Mouse (Mus musculus): ENCODE data around the gene Sem1. TPM values are rescaled to one million over a fixed set of nuclear protein-coding genes. Genes with fewer than 3 reads are reported as not detected.
A peak's percentile ranks its signal among the peaks of the same experiment; 100 is the strongest.
"Not testable (repeated sequence)": the region's sequence is repeated elsewhere in the genome, so short reads cannot be mapped to it uniquely, and the experiment has no call there.

The Sem1 gene
- total and polyA plus RNA-seq, 3 experiments, result 126 to 176 TPM; not detected in 1

- Histone ChIP-seq H3K27me3 (ENCODE audit: control insufficient read depth in 1 of 2, insufficient read depth in 2 of 2, low read length in 2 of 2) (no peaks in the 10 kb centered on the region), H3K4me3 (ENCODE audit: control insufficient read depth in 1 of 2, insufficient read depth in 1 of 2, low read depth in 2 of 2, low read length in 2 of 2) (no peak overlapping the region), H3K27ac (ENCODE audit: control insufficient read depth, low read depth, low read length) (peak overlapping the region; percentile 8; the same call in 1 of the 2 replicates), H3K9ac (ENCODE audit: control insufficient read depth, low read depth, low read length, poor library complexity, severe bottlenecking) (no peak overlapping the region), H3K79me2 (ENCODE audit: control insufficient read depth, insufficient read depth, low read length, poor library complexity) (no peaks in the 10 kb centered on the region), H3K9me3 (replicated peaks; ENCODE audit: insufficient read depth, low read length) (no peaks in the 10 kb centered on the region), H3K36me3 (ENCODE audit: control insufficient read depth in 1 of 2, insufficient read depth in 2 of 2, low read length in 2 of 2) (no peaks in the 10 kb centered on the region), H3K4me1 (ENCODE audit: control insufficient read depth in 1 of 2, insufficient read depth in 2 of 2, low read length in 2 of 2) (0 out of 4 replicates have a peak, but pooled peaks cover 0 to 3% of the 10 kb centered on the region in 2 experiments)
- DNase-seq (ENCODE audit: low read depth, low spot score), result peak; percentile 91
- peak; percentile 45 to 52; a peak in 3 of 4 replicates for TF ChIP-seq EP300 (IDR thresholded peaks at IDR 0.05; ENCODE audit: low read depth in 1 of 2, low read length in 2 of 2)
- 0 out of 2 replicates have a peak, but pooled peaks have one; percentile 3 for TF ChIP-seq GATA1 (IDR thresholded peaks at IDR 0.05; ENCODE audit: low read depth, low read length)
- no peak for TF ChIP-seq RAD21 (IDR thresholded peaks at IDR 0.05; ENCODE audit: low read depth, low read length)
- peak; percentile 60; the same call in 1 of the 2 replicates for TF ChIP-seq ETS1 (IDR thresholded peaks at IDR 0.05; ENCODE audit: low read depth, low read length)
- TF ChIP-seq TBP (IDR thresholded peaks at IDR 0.05; ENCODE audit: low read depth, low read length), result 0 out of 2 replicates have a peak, but pooled peaks have one; percentile 29
Measured at GRCm38 (mm10) chr6:6542133-6542532, 36.3 kb downstream of the Sem1 start.

GRCm38 (mm10) chr6:6536781-6537466, 41.5 kb downstream of the Sem1 start:
- no peak overlapping the region for H3K27ac ChIP-seq (ENCODE audit: control insufficient read depth, low read depth, low read length)
- no peaks in the 10 kb centered on the region for H3K9me3 ChIP-seq (replicated peaks; ENCODE audit: insufficient read depth, low read length)
- no peak overlapping the region for H3K4me3 ChIP-seq (ENCODE audit: control insufficient read depth in 1 of 2, insufficient read depth in 1 of 2, low read depth in 2 of 2, low read length in 2 of 2)
- DNase-seq (ENCODE audit: low read depth, low spot score), result no peak
- no peaks in the 10 kb centered on the region; a peak in 1 of 4 replicates for H3K27me3 ChIP-seq (ENCODE audit: control insufficient read depth in 1 of 2, insufficient read depth in 2 of 2, low read length in 2 of 2)
- H3K36me3 ChIP-seq (ENCODE audit: control insufficient read depth in 1 of 2, insufficient read depth in 2 of 2, low read length in 2 of 2), result no peaks in the 10 kb centered on the region
- TF ChIP-seq ZC3H11A (IDR thresholded peaks at IDR 0.05; ENCODE audit: low read depth, low read length), result no peak
- no peak for TF ChIP-seq POLR2AphosphoS2 (IDR thresholded peaks at IDR 0.05; ENCODE audit: low read length)
- TF ChIP-seq CTCF (IDR thresholded peaks at IDR 0.05 in 2 of 3, conservative IDR thresholded peaks at IDR 0.05 in 1 of 3; ENCODE audit: control insufficient read depth in 1 of 3, insufficient read depth in 1 of 3, low read depth in 2 of 3, low read length in 3 of 3, poor library complexity in 1 of 3, severe bottlenecking in 1 of 3), result no peak
- TF ChIP-seq HCFC1 (IDR thresholded peaks at IDR 0.05; ENCODE audit: low read depth, low read length), result no peak
- H3K4me1 ChIP-seq (ENCODE audit: control insufficient read depth in 1 of 2, insufficient read depth in 2 of 2, low read length in 2 of 2), result 0 out of 4 replicates have a peak, but pooled peaks cover 0 to 2% of the 10 kb centered on the region in 2 experiments
- no peak overlapping the region for H3K9ac ChIP-seq (ENCODE audit: control insufficient read depth, low read depth, low read length, poor library complexity, severe bottlenecking)
- H3K79me2 ChIP-seq (ENCODE audit: control insufficient read depth, insufficient read depth, low read length, poor library complexity), result no peaks in the 10 kb centered on the region

GRCm38 (mm10) chr6:6536359-6536758, 42.1 kb downstream of the Sem1 start:
- DNase-seq (ENCODE audit: low read depth, low spot score); H3K36me3 ChIP-seq (ENCODE audit: control insufficient read depth in 1 of 2, insufficient read depth in 2 of 2, low read length in 2 of 2); H3K9ac ChIP-seq (ENCODE audit: control insufficient read depth, low read depth, low read length, poor library complexity, severe bottlenecking); H3K9me3 ChIP-seq (replicated peaks; ENCODE audit: insufficient read depth, low read length); H3K4me1 ChIP-seq (ENCODE audit: control insufficient read depth in 1 of 2, insufficient read depth in 2 of 2, low read length in 2 of 2); H3K27me3 ChIP-seq (ENCODE audit: control insufficient read depth in 1 of 2, insufficient read depth in 2 of 2, low read length in 2 of 2); H3K27ac ChIP-seq (ENCODE audit: control insufficient read depth, low read depth, low read length); H3K4me3 ChIP-seq (ENCODE audit: control insufficient read depth in 1 of 2, insufficient read depth in 1 of 2, low read depth in 2 of 2, low read length in 2 of 2); H3K79me2 ChIP-seq (ENCODE audit: control insufficient read depth, insufficient read depth, low read length, poor library complexity): not testable (repeated sequence)

All from MEL (cell line).